Mouse (Mus musculus) intestine, postnatal 0 days (tissue): Measurements from ENCODE around the gene Srd5a1. TPM values are rescaled to one million over a fixed set of nuclear protein-coding genes. Genes with fewer than 3 reads are reported as not detected.

Experiments used
- ATAC-seq: fragments of 200-750 bp; cut with Nextera tagmentation; 2 replicates; pipeline ENCODE4 v1.8.0; 2017; ENCODE audit warnings: mild to moderate bottlenecking, moderate TSS enrichment, moderate library complexity
- H3K27ac ChIP-seq: fragments of 300-500 bp; sonication (generic); 2 replicates; pipeline ENCODE4 v1.5.1; 2014; ENCODE audit warnings: mild to moderate bottlenecking, low read depth, low read length, moderate library complexity
- H3K27me3 ChIP-seq: fragments of 300-500 bp; sonication (generic); replicated peaks from 2 replicates; pipeline ENCODE4 v1.6.1; 2014; ENCODE audit warnings: low read length, mixed read lengths; ENCODE audit not compliant: control insufficient read depth, insufficient read depth
- H3K36me3 ChIP-seq: fragments of 300-500 bp; sonication (generic); 2 replicates; pipeline ENCODE4 v1.6.1; 2014; ENCODE audit warnings: mild to moderate bottlenecking, moderate library complexity; ENCODE audit not compliant: control insufficient read depth, insufficient read depth
- H3K4me1 ChIP-seq: fragments of 300-500 bp; sonication (generic); replicated peaks from 2 replicates; pipeline ENCODE4 v1.6.1; 2014; ENCODE audit warnings: antibody characterized with exemption, low read length, mixed read lengths; ENCODE audit not compliant: control insufficient read depth, insufficient read depth
- H3K4me2 ChIP-seq: fragments of 300-500 bp; sonication (generic); replicated peaks from 2 replicates; pipeline ENCODE4 v1.6.1; 2014; ENCODE audit warnings: low read depth, mild to moderate bottlenecking, moderate library complexity
- H3K4me3 ChIP-seq: fragments of 300-500 bp; sonication (generic); 2 replicates; pipeline ENCODE4 v1.5.1; 2014; ENCODE audit warnings: low read depth, low read length
- H3K9ac ChIP-seq: fragments of 300-500 bp; sonication (generic); 2 replicates; pipeline ENCODE4 v1.6.1; 2014; ENCODE audit warnings: mild to moderate bottlenecking, low read depth, low read length
- H3K9me3 ChIP-seq: fragments of 300-500 bp; sonication (generic); 2 replicates; pipeline ENCODE4 v1.6.1; 2016; ENCODE audit warnings: mixed run types; ENCODE audit not compliant: control insufficient read depth
- CTCF ChIP-seq: sonication (generic); IDR thresholded peaks from 2 replicates; pipeline ENCODE4 v1.5.1; 2016; ENCODE audit warnings: low read depth, mild to moderate bottlenecking, control low read depth, antibody characterized with exemption, moderate library complexity
- whole genome bisulfite sequencing: fragments of 180-500 bp; shearing (Covaris S2); extraction: QIAGEN DNeasy Blood & Tissue Kit; methylation state at CpG from one replicate; pipeline ENCODE4 v1.1.7; 2014; 5-methylcytosine and 5-hydroxymethylcytosine counted together
- polyA plus RNA-seq: library from polyadenylated mRNA; unstranded; fragments of >200 nt; fragmentation: Nextera tagmentation; extraction: Ambion mirVana; gene quantifications from 2 replicates; pipeline ENCODE4 v1.2.1, GENCODE M21; 2015

The Srd5a1 gene
- polyA plus RNA-seq, 1 experiment from 2014 or later: 8.6 TPM

DNA sequence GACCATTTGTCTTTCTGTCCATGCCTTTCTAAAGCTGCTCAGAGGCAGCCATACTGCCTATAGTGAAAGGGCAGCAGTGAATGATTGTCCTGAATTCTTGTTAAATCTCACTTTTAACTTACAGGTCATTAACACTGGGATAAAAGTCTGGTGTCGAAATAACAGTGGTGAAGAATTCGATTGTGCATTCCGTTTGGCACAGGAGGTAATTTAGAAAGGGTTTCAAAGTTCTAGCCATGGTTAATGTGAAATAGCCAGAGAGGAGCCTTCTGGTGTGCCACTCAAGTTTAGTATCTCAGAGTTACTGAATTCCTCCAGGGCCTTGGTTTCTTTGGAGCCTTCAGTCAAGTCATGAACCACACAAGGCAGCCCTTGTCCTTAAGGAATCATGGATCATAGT lies 19.9 kb upstream of the Srd5a1 start:
- Histone ChIP-seq H3K9ac (no peak overlapping the region), H3K4me2 (no peak overlapping the region), H3K36me3 (peaks cover 94% of the 10 kb centered on the region), H3K4me3 (no peak overlapping the region), H3K27me3 (no peaks in the 10 kb centered on the region), H3K27ac (no peak overlapping the region), H3K9me3 (no peaks in the 10 kb centered on the region), H3K4me1 (no peaks in the 10 kb centered on the region)
- WGBS: 89% methylated on average over 3 of the region's 3 CpGs
- no peak for TF ChIP-seq CTCF
- no peak for ATAC-seq

DNA sequence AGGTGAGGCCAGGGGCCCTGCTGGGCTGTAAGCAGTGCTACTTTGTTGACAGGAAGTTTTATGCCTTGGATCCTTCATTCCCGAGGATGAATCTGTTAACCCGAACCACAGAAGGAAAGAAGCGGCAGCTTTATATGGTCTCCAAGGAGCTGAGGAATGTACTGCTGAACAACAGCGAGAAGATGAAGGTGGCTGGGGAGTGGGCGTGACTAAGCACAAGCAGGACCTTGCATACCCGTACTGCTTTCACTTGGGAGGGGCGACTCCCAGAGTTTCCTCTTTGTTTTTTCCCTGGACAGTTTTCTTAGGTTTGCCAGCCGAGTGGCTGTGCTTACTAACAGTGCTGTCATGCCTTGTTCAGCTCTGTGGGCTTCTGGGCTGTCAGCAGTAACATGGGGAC lies 19.3 kb upstream of the Srd5a1 start:
- no peak overlapping the region for H3K4me3 ChIP-seq
- ATAC-seq: no peak
- peaks cover 96% of the 10 kb centered on the region for H3K36me3 ChIP-seq
- no peaks in the 10 kb centered on the region for H3K4me1 ChIP-seq
- no peak overlapping the region for H3K4me2 ChIP-seq
- WGBS: 68% methylated on average over 8 of the region's 8 CpGs
- H3K27me3 ChIP-seq: no peaks in the 10 kb centered on the region
- TF ChIP-seq CTCF: no peak
- no peaks in the 10 kb centered on the region for H3K9me3 ChIP-seq
- no peak overlapping the region for H3K27ac ChIP-seq
- no peak overlapping the region for H3K9ac ChIP-seq

DNA sequence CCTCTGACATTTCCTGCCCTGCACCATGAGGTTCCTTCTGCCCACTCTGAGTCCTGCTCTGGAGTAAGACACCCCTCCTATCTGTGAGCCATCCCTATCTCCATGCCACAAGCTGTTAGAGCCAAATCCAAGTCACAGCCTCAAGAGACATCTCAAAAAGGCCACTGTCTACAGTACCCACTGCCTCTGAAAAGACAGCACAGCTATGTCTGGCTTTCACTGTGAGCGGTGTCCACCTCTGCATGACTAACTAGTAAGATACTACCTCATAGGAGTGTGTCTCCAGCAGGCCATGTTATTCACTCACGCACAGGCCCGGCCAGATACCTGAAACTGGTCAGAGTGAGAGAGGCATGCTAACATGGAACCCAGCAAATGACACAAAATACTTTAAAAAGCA lies 16.7 kb upstream of the Srd5a1 start:
- Histone ChIP-seq H3K9ac (no peak overlapping the region), H3K4me3 (no peak overlapping the region), H3K27me3 (no peaks in the 10 kb centered on the region), H3K4me1 (no peaks in the 10 kb centered on the region), H3K36me3 (peaks cover 87% of the 10 kb centered on the region), H3K4me2 (no peak overlapping the region), H3K9me3 (no peaks in the 10 kb centered on the region), H3K27ac (no peak overlapping the region)
- no peak for ATAC-seq
- TF ChIP-seq CTCF: no peak
- WGBS: 97% methylated on average over 3 of the region's 3 CpGs

DNA sequence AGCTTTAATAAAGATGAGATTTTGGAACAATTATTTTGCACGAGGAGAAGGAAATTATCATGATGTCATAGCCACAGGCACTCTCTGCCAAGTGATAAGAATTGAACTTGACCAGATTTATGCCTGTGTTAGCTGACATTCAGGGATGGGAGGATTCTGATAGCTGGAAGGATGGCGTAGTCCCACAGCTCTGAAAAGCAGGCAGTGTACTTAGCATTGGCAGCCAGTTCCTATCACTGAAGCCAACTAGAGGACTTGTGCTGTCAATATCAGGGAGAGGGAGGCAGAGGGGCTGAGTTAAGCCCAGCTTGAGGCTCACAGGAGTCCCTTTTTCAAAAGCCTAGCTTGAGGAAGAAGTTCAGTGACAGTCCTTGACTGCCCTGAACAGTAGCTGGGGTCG lies 13.3 kb upstream of the Srd5a1 start:
- Histone ChIP-seq H3K4me3 (no peak overlapping the region), H3K9ac (no peak overlapping the region), H3K9me3 (no peaks in the 10 kb centered on the region), H3K27ac (no peak overlapping the region), H3K27me3 (no peaks in the 10 kb centered on the region), H3K4me2 (no peak overlapping the region), H3K36me3 (peaks cover 73% of the 10 kb centered on the region), H3K4me1 (no peaks in the 10 kb centered on the region)
- no peak for TF ChIP-seq CTCF
- no peak for ATAC-seq
- WGBS: 87% methylated on average over 3 of the region's 3 CpGs

DNA sequence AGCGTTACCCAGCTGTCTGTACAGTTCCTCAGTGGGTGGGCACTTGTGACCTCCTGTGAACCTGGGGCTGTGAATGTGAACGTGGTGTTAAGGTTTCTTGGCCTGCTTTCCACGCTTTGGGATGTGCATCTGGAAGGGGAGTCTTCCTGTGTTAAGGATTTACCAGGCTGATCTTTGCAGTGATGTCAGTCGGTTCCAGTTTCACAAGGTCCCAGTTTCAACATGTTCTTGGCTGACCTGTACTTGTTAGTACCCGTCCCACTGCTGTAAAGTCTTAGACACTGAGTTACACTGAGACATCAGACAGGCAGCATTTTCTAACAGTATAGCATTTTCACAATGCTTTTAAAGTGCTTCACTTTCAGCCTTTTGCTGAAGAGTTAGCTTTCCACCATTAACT lies 12.6 kb upstream of the Srd5a1 start:
- H3K27ac ChIP-seq: no peak overlapping the region
- TF ChIP-seq CTCF: no peak
- H3K4me2 ChIP-seq: no peak overlapping the region
- H3K4me3 ChIP-seq: no peak overlapping the region
- H3K36me3 ChIP-seq: peaks cover 73% of the 10 kb centered on the region
- H3K4me1 ChIP-seq: no peaks in the 10 kb centered on the region
- no peaks in the 10 kb centered on the region for H3K27me3 ChIP-seq
- no peaks in the 10 kb centered on the region for H3K9me3 ChIP-seq
- no peak for ATAC-seq
- H3K9ac ChIP-seq: no peak overlapping the region
- WGBS: 87% methylated on average over 5 of the region's 5 CpGs

DNA sequence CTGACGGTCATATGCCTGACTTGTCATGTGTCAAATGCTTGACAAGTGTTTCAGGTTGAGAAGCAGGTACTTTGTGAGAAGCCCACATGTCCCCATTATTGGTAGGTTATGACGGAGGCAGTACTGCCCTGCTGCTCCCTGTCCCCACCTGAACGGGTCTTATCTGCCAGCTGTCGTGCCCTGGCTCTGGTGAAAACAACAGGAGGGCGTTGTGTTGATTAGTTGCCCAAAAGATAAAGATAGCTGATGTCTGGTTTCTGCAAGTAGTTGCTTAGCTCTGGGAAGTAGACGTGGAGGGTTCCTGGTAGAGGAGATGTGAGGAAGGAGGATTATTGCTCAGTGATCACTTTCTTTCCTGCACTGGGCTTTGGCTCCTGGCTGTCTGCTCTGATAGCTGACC lies 5.5 kb upstream of the Srd5a1 start:
- no peak for ATAC-seq
- H3K9me3 ChIP-seq: no peaks in the 10 kb centered on the region
- no peak for TF ChIP-seq CTCF
- no peaks in the 10 kb centered on the region for H3K27me3 ChIP-seq
- H3K36me3 ChIP-seq: peaks cover 64% of the 10 kb centered on the region
- no peak overlapping the region for H3K4me2 ChIP-seq
- H3K4me1 ChIP-seq: no peaks in the 10 kb centered on the region
- no peak overlapping the region for H3K27ac ChIP-seq
- H3K4me3 ChIP-seq: no peak overlapping the region
- 72% methylated on average over 6 of the region's 6 CpGs for WGBS
- H3K9ac ChIP-seq: no peak overlapping the region

DNA sequence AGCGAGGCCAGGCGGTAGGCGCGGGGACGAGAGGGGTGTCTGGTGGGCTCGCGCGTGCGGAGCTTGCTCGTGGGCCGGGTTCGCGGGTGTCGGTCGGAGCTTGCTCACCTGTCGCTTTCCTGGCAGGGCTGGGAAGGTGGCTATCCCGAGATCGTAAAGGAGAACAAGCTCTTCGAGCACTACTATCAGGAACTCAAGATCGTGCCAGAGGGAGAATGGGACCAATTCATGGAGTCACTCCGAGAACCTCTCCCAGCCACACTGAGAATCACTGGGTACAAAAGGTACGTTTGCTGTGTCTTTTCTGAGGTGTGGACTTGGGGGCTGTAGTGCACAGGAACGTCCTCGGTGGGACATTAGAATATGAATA lies 918 bp upstream of the Srd5a1 start:
- ATAC-seq: no peak
- peak overlapping the region; percentile 86 for H3K9ac ChIP-seq
- H3K4me2 ChIP-seq: peak overlapping the region; percentile 77
- peaks cover 27% of the 10 kb centered on the region for H3K36me3 ChIP-seq
- no peaks in the 10 kb centered on the region for H3K4me1 ChIP-seq
- TF ChIP-seq CTCF: no peak
- WGBS: under 1% methylated on average over 24 of the region's 24 CpGs
- H3K27me3 ChIP-seq: no peaks in the 10 kb centered on the region
- H3K4me3 ChIP-seq: peak overlapping the region; percentile 98
- H3K9me3 ChIP-seq: no peaks in the 10 kb centered on the region
- H3K27ac ChIP-seq: no peak overlapping the region; the same call in 1 of the 2 replicates
